Mouse (Mus musculus) embryonic facial prominence, embryonic 14.5 days (tissue): ENCODE measurements around the gene Rwdd4a. TPM values are rescaled to one million over a fixed set of nuclear protein-coding genes. Genes with fewer than 3 reads are reported as not detected.

Experiments used
- ATAC-seq: fragments of 200-750 bp; cut with Nextera tagmentation; 2 replicates; pipeline ENCODE4 v1.8.0; 2017; ENCODE audit warnings: low read depth, moderate number of reproducible peaks, moderate TSS enrichment
- DNase-seq: peaks from one replicate; pipeline ENCODE4 v3.0.0-alpha.2; 2015; ENCODE audit warnings: low spot score
- H3K27ac ChIP-seq: fragments of 300-500 bp; sonication (generic); replicated peaks from 2 replicates; pipeline ENCODE4 v1.5.1; 2014; ENCODE audit warnings: low read depth, mild to moderate bottlenecking, low read length, moderate library complexity
- H3K27me3 ChIP-seq: fragments of 300-500 bp; sonication (generic); replicated peaks from 2 replicates; pipeline ENCODE4 v1.6.1; 2014; ENCODE audit warnings: low read length; ENCODE audit not compliant: control insufficient read depth, insufficient read depth
- H3K36me3 ChIP-seq: fragments of 300-500 bp; sonication (generic); 2 replicates; pipeline ENCODE4 v1.6.1; 2014; ENCODE audit warnings: low read length, mixed read lengths; ENCODE audit not compliant: control insufficient read depth, insufficient read depth
- H3K4me1 ChIP-seq: fragments of 300-500 bp; sonication (generic); 2 replicates; pipeline ENCODE4 v1.6.1; 2014; ENCODE audit warnings: antibody characterized with exemption, low read length; ENCODE audit not compliant: control insufficient read depth, insufficient read depth
- H3K4me2 ChIP-seq: fragments of 300-500 bp; sonication (generic); 2 replicates; pipeline ENCODE4 v1.6.1; 2014; ENCODE audit warnings: low read depth, mild to moderate bottlenecking, low read length, moderate library complexity, mixed read lengths
- H3K4me3 ChIP-seq: fragments of 300-500 bp; sonication (generic); 2 replicates; pipeline ENCODE4 v1.5.1; 2014; ENCODE audit warnings: low read depth, mild to moderate bottlenecking, low read length
- H3K9ac ChIP-seq: fragments of 300-500 bp; sonication (generic); 2 replicates; pipeline ENCODE4 v1.6.1; 2014; ENCODE audit warnings: low read depth, mild to moderate bottlenecking, low read length, moderate library complexity, mixed read lengths
- H3K9me3 ChIP-seq: fragments of 300-500 bp; sonication (generic); 2 replicates; pipeline ENCODE4 v1.6.1; 2016; ENCODE audit warnings: low read length; ENCODE audit not compliant: control insufficient read depth
- WGBS: fragments of 180-500 bp; shearing (Covaris S2); extraction: QIAGEN DNeasy Blood & Tissue Kit; methylation state at CpG from one replicate; pipeline ENCODE4 v1.1.7; 2014; 5-methylcytosine and 5-hydroxymethylcytosine counted together
- polyA plus RNA-seq: library from polyadenylated mRNA; unstranded; fragments of >200 nt; fragmentation: Nextera tagmentation; extraction: Ambion mirVana; gene quantifications from 2 replicates; pipeline ENCODE4 v1.2.1, GENCODE M21; 2014

Rwdd4a gene
- polyA plus RNA-seq, 1 experiment from 2014 or later = 42.1 TPM

GRCm38 (mm10) chr8:47510930-47511329 is 22.5 kb upstream of the Rwdd4a start:
- Histone ChIP-seq H3K4me2 (no peak overlapping the region), H3K4me3 (no peak overlapping the region), H3K4me1 (no peaks in the 10 kb centered on the region), H3K9ac (no peak overlapping the region), H3K27ac (no peak overlapping the region), H3K9me3 (no peaks in the 10 kb centered on the region), H3K36me3 (peaks cover 85% of the 10 kb centered on the region), H3K27me3 (no peaks in the 10 kb centered on the region)
- ATAC-seq (no peak), DNase-seq (no peak)
- 95% methylated on average over 9 of the region's 9 CpGs for WGBS

DNA sequence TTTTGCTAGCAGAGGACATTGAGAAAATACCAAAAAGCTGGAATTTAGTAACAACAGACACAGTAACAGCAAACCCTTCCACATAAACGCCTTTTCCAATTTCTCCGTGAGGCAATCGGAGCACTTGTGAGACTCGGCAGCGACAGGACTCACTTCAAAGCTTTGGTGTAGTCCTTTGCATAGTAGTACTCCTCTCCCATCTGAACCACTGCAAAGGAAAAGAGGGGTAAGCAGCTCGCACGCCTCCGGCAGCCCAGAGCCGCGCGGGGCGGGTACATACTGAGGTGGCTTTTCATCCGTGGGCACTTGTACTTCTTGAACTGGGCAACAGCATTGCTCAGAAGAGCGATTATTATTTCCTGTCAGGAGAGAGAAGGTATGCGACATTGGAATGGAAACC is 19.9 kb upstream of the Rwdd4a start:
- H3K27ac ChIP-seq = no peak overlapping the region
- H3K27me3 ChIP-seq = no peaks in the 10 kb centered on the region
- H3K36me3 ChIP-seq = peaks cover 86% of the 10 kb centered on the region
- no peak for ATAC-seq
- WGBS = 95% methylated on average over 15 of the region's 15 CpGs
- DNase-seq = no peak
- H3K4me1 ChIP-seq = no peaks in the 10 kb centered on the region
- H3K9me3 ChIP-seq = no peaks in the 10 kb centered on the region
- no peak overlapping the region for H3K4me3 ChIP-seq
- no peak overlapping the region for H3K9ac ChIP-seq
- H3K4me2 ChIP-seq = no peak overlapping the region

DNA sequence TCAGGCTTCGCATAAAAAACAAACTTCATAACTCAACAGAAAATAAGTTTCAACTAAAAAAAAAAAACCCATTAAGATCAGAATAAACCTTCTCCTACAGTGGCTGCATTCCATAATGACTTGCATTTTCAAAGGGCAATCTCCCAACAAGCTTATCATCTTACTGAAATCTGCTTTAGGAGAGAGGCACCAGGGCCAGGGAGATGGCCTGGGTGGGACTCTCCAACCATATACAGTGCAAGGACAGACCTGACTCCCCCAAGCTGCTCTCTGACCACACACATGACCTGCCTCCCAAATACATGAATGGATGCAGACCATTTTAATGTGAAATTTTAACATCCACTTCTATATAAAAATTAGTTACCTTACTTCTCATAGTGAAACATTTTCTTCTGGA is 5.4 kb upstream of the Rwdd4a start:
- Histone ChIP-seq H3K27ac (no peak overlapping the region), H3K9ac (no peak overlapping the region), H3K27me3 (no peaks in the 10 kb centered on the region), H3K4me3 (no peak overlapping the region), H3K36me3 (peaks cover 61% of the 10 kb centered on the region), H3K9me3 (no peaks in the 10 kb centered on the region), H3K4me2 (no peak overlapping the region), H3K4me1 (peaks cover 10% of the 10 kb centered on the region)
- ATAC-seq (no peak), DNase-seq (no peak)
- 98% methylated on average over 1 of the region's 1 CpGs for WGBS

GRCm38 (mm10) chr8:47538323-47538722 is 4.9 kb downstream of the Rwdd4a start:
- ATAC-seq = no peak
- no peak overlapping the region for H3K9ac ChIP-seq
- H3K4me3 ChIP-seq = no peak overlapping the region
- no peak overlapping the region for H3K4me2 ChIP-seq
- H3K9me3 ChIP-seq = no peaks in the 10 kb centered on the region
- no peak for DNase-seq
- no peak overlapping the region for H3K27ac ChIP-seq
- 87% methylated on average over 4 of the region's 4 CpGs for WGBS
- H3K36me3 ChIP-seq = peaks cover 32% of the 10 kb centered on the region
- no peaks in the 10 kb centered on the region for H3K27me3 ChIP-seq
- H3K4me1 ChIP-seq = peaks cover 9% of the 10 kb centered on the region; the same call in 1 of the 2 replicates

- no peak overlapping the region for H3K9ac ChIP-seq
- no peak overlapping the region for H3K27ac ChIP-seq
- H3K4me2 ChIP-seq = no peak overlapping the region
- H3K4me1 ChIP-seq = no peaks in the 10 kb centered on the region
- H3K27me3 ChIP-seq = no peaks in the 10 kb centered on the region
- 95% methylated on average over 16 of the region's 16 CpGs for WGBS
- H3K9me3 ChIP-seq = no peaks in the 10 kb centered on the region
- no peak for DNase-seq
- H3K4me3 ChIP-seq = no peak overlapping the region
- peaks cover 63% of the 10 kb centered on the region for H3K36me3 ChIP-seq
- ATAC-seq = no peak
These were observed 9.3 kb downstream of the Rwdd4a start for GRCm38 (mm10) chr8:47542746-47543145.

GRCm38 (mm10) chr8:47544094-47544493 is 10.6 kb downstream of the Rwdd4a start:
- Histone ChIP-seq H3K9me3 (no peaks in the 10 kb centered on the region), H3K4me2 (no peak overlapping the region), H3K36me3 (peaks cover 69% of the 10 kb centered on the region), H3K27me3 (no peaks in the 10 kb centered on the region), H3K4me1 (no peaks in the 10 kb centered on the region), H3K9ac (no peak overlapping the region), H3K27ac (no peak overlapping the region), H3K4me3 (no peak overlapping the region)
- ATAC-seq = no peak
- 86% methylated on average over 5 of the region's 5 CpGs for WGBS
- DNase-seq = no peak

DNA sequence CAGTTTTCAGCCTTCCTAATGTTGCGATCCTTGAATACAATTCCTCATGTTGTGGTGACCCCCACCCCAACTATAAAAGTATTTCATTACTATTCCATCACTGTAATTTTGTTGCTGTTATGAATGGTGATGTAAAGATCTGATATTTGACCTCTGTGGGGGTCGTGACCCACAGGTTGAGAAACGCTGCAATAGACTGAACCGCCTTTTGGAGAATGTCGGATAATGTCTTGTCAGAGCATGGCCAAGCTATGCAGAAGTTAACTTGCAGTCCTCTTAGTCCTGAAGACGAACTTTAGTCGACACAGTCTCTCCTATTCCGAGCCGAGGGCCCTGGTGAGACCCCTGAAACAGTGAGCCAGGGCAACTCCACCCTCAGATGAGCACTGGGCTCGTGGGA is 13.6 kb downstream of the Rwdd4a start:
- H3K27ac ChIP-seq = no peak overlapping the region
- H3K9ac ChIP-seq = no peak overlapping the region
- no peaks in the 10 kb centered on the region for H3K4me1 ChIP-seq
- no peak overlapping the region for H3K4me3 ChIP-seq
- no peak overlapping the region for H3K4me2 ChIP-seq
- no peak for ATAC-seq
- WGBS = 98% methylated on average over 10 of the region's 10 CpGs
- H3K36me3 ChIP-seq = peaks cover 85% of the 10 kb centered on the region
- H3K9me3 ChIP-seq = no peaks in the 10 kb centered on the region
- DNase-seq = no peak
- H3K27me3 ChIP-seq = no peaks in the 10 kb centered on the region

GRCm38 (mm10) chr8:47553613-47554012 is 20.1 kb downstream of the Rwdd4a start:
- no peak for DNase-seq
- Histone ChIP-seq H3K4me3 (no peak overlapping the region), H3K9ac (no peak overlapping the region), H3K27me3 (no peaks in the 10 kb centered on the region), H3K9me3 (no peaks in the 10 kb centered on the region), H3K27ac (no peak overlapping the region), H3K4me2 (no peak overlapping the region), H3K36me3 (peaks cover 42% of the 10 kb centered on the region), H3K4me1 (no peaks in the 10 kb centered on the region)
- WGBS = 80% methylated on average over 6 of the region's 6 CpGs
- no peak for ATAC-seq

DNA sequence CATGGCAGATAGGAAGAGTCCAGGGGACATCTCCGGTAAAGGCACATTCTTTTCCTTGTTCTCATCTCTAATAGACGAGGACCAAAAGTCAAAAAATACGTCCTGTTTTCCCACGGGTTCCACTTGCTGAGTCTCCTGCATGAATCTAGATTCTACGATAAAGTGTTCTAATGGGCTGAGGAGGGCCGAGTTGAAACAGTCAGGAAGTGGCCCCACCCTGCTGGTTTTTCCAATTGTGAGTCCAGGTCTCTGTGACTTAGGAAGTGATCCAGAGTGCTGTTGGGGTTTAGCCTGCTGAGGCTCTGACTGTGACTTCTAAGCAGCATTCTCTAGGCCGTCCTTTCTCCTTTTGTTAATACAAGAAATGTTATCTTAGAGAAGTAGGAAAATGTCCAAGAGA is 23.0 kb downstream of the Rwdd4a start:
- Histone ChIP-seq H3K9me3 (no peaks in the 10 kb centered on the region), H3K4me1 (no peaks in the 10 kb centered on the region), H3K9ac (no peak overlapping the region), H3K27me3 (no peaks in the 10 kb centered on the region), H3K4me3 (no peak overlapping the region), H3K36me3 (peaks cover 15% of the 10 kb centered on the region), H3K4me2 (no peak overlapping the region), H3K27ac (no peak overlapping the region)
- no peak for DNase-seq
- WGBS = 73% methylated on average over 7 of the region's 7 CpGs
- ATAC-seq = no peak
